Mouse (Mus musculus) spleen, embryonic (tissue): ENCODE data around the gene Pzp.

Experiments used
- CTCF ChIA-PET: fragments of 350-600 bp; sonication (Branson Sonifier 250); formaldehyde crosslinking; loops from one replicate; lab custom pipeline; 2022; lab: Charles Lee

Pzp gene

DNA sequence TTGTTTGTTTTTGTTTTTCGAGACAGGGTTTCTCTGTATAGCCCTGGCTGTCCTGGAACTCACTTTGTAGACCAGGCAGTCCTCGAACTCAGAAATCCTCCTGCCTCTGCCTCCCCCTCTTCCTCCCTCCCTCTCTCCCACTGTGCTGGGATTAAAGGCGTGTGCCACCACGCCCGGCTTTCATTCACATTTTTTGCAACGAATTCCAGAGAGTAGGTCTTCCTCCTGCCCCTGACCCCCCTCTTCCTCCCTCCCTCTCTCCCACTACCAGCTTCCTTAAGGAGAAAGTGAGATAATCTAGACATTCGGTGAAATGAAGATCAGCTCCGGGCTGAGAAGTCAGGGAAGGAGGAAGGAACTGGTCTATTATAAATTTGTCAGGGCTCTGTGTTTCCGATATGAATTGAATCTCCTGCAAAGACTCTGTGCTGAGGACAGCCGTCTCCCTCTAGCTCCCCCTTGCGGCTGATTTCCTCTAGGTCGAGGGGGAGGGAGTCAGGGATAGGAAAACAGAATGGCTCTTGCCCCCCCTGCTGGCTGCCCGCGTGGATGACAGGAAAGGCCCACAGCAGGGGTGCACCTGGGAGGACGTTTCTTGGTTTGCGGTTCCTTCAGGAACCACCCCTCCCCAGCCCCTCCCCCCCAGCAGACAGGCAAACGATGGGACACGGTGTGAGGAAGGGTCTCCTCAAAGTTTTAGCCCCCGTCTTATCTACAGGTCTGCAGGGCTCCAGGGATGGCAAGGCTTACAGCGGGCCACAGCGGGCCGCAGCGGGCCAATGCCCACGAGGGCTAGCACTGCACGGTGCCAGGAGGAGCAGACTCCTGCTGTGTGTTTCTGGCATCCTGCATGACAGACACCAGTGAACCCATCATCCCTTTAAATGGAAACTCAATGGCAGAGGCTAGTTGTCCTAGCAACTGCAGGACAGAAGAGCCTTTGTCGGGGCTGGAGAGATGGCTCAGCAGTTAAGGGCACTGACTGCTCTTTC is 46.8 kb downstream of the Pzp start:
- CTCF ChIA-PET: interaction anchor here (1.0 kb wide), 1 partner anchor 11 kb away, joined by 3 read pairs; no protein-coding TSS in a partner anchor

DNA sequence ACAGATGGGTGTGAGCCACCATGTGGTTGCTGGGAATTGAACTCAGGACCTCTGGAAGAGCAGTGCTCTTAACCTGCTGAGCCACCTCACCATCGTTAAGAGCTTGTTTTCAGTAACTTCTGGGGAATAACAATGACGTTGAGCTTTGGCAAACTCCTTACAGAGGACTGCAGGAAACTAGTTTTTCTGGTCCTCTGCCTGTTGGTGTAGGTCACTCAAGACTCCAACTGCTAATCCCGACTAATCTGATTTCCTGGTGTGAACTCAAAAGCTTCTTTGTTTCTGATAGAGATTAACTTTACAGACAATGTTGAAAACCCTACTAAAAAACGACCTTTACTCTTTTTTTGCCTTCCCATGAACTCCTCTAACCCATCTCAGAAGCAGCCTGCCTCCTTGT is 49.0 kb downstream of the Pzp start:
- CTCF ChIA-PET: no interaction called here

DNA sequence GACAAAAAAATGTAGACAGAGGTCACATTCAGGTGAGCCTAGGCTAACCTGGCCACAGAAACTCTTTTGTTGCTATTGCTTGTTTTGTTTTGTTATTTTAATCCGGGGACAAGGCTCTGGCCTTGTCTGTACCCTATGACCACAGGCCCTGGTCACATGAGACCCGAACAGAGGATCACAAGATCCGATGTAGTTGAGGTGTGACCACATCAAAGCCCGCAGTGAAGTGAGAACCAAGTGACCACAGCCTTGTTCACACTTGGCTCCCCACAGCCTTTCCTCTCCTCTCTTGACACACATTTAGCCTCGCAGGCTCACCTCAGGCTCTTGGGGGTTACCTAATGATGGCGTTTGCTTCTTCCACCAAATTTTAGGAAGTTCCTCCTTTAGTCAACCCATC is 52.4 kb downstream of the Pzp start:
- CTCF ChIA-PET: no interaction called here

DNA sequence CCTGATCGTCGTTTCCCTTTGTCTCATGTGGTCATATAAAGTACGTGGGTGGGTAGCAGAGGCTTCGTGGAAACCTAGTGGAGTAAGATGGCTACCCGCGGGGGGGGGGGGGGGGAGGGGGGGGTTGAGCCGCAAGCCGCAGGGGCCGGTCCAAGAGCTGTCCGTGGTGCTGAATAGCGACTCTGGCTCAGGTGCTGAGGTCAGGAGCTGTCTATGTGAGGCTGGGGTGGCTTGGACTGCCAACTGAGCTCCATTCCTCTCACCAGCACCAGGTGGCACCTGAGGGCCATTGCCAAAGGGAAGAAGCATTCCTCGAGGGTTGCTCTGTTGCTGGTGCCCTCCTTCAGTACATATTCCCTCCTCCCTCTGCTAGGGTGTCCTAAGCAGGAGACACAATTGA is 57.1 kb downstream of the Pzp start:
- CTCF ChIA-PET: interaction anchor here (1.4 kb wide), 1 partner anchor 10 kb away, joined by 3 read pairs; no protein-coding TSS in a partner anchor

DNA sequence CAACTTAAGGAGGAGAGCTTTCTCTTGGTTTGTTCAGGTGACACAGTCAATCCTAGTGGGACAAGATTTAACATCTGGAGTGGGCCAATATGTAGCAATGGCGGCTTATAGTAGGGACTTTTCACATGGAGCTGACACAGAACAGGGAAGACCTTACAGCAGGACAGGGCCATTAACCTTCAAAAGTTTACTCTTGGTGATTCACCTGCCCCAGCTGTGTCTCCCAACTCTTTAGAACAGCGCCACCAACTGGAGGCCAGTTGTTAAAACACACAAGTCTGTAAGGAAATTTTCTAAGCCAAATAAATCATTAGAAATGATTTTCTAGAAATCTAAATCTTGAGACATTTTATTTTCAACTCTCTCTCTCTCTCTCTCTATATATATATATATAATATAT is 59.2 kb downstream of the Pzp start:
- CTCF ChIA-PET: no interaction called here

DNA sequence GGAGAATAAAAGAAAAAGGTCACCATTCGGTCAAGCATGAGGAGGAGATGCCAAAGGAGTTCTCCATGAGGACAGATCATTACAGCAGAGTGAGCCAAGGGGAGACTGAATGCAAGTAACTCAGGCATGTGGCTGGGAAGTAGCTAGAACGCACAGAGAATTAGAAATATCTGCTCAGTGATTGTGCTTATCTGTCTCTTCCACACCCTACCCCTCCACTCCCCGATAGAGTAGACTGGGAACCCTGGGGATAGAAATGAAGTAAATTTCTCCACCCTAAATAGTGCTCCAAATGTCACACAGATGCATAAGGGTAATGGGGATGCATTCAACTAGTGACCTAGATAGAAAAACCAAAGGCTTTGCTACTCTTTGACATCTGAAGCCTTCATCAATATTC is 60.0 kb downstream of the Pzp start:
- CTCF ChIA-PET: no interaction called here

DNA sequence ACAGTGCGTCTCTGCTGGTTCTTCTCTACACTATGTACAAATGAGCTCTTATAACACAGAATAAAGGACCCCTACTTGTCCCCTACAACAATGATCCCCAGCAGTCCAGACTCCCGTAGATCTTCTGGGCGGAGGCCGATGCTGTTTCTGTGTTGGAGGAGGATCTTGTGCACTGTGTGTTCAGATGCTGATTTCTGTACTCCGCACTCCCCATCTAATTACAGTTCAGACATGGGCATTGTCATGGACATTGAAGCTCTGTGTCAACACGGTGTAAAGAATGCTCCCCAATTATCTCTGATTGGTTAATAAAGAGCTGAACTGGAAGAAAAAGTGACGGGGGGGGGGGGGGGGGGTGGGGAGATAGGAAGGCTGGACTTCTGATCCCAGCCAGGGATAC is 60.5 kb downstream of the Pzp start:
- CTCF ChIA-PET: no interaction called here

DNA sequence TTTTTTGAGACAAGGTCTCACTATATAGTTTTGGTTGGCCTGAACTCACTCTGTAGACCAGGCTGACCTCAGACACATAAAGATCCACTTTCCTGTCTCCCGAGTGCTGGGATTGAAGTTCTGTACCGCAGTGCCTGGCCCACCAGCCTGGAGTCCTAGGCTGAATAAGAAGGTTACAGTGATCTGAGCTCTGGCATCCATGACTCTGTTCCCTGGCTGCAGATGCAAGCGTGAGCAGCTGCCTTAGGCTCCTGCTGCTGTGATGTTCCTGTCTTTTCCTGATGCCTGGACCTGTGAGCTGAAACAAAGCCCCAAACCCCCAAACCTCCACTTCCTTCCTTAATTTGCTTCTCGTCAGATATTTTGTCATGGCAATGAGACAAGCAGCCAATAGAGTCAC is 61.5 kb downstream of the Pzp start:
- CTCF ChIA-PET: no interaction called here

DNA sequence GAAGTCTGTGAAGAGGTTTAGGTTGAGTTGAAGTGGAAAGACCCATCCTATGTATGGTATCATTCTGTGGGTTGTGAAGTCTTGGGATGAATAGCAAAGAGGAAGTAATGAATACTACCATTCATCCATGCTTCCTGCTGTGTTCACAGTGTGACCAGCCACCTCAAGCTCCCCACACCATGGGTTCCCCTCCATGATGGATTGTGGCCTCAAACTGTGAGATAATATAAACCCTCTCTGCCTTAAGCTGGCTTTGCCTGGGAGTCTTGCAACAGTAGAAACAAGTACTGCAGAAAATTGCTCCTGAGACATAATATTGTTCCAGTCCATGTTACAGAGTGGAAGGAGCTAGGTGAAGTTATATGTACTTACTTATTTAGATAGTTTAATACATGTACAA is 64.9 kb downstream of the Pzp start:
- CTCF ChIA-PET: no interaction called here

DNA sequence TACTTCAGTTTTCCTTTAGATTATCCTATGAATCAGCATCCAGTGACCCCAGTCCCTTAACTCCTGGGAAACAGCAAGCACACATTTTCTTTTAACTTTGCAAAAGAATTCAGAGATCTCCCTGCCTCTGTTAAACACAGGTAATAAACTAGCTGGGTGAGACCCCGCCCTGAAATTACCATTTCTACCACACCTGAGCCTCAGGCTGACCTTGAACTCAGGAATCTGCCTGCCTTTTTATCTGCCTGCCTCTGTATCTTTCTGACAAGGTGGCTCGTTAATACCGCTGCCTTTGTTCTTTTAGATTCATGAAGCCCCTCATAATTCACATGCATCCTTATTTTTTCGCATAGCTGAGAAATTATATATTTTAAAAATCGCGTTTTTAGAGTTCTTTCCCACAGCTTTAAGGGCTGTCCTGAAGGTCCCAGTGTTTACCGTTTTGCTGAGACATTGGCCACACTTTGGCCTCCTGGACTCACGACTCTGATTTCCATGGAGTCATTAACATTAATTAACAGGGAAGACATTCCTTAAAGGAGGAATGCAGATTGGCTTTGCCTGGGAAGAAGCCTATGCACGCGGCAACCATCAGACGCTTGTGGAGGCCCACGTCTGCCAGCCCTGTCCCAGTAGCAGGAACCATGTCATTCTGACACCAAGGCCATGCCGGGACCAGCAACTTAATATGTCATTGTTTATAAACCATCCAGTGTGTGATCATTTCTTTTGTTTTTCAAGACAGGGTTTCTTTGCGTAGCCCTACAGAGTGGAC is 65.6 kb downstream of the Pzp start:
- CTCF ChIA-PET: no interaction called here

DNA sequence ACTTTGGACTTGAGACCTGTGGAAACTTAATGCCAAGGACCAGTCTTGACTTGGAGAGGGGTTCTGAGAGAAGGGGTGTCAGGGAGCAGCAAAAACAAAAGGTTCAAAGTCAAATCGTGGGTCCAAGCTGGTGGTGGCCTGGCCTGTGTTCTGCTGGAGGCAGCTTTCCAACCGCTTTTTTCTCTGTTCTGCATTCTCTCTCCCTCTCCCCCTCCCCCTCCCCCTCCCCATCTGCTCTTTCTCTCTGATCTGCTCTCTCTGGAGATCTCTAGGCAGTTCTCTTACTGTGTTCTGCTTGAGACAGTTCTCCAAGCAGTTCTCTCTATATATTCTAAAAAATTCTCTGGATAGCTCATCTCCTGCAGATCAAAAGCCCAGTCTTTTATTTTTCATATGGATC is 66.2 kb downstream of the Pzp start:
- CTCF ChIA-PET: no interaction called here

DNA sequence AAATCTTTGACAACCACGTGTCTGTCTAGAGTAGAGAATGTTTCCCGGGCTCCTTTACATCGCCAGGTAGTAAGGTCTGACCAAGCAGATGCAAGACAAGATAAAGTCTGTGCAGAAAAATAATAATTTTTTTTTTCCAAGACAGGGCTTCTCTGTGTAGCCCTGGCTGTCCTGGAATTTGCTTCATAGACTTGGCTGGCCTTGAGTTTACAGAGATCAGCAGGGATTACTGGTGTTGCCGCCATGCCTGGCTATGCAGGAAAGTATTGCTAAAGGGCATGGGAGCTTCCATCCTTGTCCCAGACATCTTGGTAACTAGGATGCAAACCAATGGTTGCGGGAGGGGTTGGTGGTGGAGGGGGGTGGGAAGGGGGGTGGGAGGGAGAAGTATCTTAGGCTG is 69.3 kb downstream of the Pzp start:
- CTCF ChIA-PET: no interaction called here

DNA sequence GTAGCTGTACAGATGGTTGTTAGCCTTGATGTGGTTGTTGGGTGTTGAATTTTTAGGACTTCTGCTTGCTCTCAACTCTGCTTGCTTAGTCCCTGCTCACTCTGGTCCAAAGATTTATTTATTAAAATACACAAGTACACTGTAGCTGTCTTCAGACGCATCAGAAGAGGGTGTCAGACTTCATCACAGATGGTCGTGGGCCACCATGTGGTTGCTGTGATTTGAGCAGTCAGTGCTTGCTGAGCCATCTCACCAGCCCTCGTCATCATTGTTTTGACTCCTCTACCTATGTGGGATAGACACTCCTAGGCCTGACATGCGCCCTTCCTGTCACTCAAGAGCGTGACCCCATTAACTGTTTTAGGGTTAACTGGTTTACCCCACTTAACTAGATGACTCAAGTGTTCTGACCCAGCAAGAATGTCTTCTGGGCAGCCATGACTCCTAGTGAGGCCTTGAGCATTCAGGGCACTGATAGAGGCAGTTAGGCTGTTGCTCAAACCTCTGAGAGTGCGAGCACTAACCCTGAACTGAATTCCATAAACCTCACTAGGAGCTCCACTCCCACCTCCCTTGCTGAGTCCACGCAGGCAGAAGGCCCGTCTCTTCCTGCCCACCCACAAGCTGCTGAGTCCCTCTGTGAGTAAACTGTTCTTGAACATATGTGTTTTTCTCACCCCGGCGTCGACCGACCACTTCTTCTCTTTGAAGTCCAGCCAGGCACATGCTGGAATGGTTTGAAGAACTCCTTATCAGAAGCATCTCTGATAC is 70.5 kb downstream of the Pzp start:
- CTCF ChIA-PET: no interaction called here

DNA sequence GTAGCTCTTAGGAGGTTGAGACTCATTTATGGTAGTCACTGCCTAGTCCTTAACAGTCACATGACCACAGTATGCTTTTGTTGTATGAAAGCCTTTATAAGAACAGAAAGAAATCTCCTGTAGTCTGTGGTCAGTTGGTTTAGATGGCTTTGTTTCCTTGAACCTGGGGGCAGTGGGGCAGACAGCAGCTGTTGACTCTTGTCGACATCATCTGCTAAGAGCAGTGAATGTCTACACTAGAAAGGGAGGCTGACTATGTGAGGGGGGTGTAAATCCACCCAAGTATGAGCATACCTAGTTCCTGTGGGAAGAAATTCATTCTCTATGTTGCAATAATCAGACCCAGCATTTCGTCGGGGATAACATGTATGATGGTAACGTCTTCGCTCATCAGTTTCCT is 79.5 kb downstream of the Pzp start:
- CTCF ChIA-PET: no interaction called here

DNA sequence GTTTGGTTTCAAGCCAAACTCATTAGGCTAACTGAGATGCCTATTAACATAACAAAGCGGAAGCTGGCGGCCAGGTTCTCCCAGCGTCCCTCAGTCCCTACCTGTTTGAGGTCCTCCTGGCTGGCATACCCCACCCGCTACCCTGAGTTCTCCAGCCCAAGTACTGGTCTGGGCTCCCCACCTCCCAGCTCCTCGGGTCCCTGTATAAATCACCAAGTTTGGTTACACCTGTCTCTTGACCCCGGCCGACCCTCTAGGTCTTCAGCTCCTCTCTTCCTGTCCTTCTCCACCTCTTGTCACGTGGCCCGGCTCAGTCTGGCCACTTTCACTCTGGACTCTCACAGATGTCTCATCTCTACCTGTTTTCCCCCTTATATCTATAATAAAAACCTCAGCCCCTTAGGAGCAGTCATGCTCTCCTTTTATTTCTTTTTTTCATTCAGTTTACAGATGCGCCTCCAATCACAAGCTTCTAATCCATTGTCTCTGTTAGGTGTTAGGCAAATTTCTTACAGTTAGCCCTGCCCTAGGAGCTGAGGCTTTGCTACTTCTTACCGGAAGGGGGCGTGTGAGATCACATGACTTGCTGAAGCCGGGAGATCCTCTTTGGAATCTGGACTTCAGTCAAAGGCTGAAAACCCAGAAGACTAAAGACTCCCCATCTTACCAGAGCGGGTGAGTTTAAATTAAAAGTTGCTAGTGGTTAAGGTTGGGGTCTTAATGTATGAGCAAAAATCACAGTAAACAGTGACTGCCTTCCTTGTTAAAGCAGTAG is 80.6 kb downstream of the Pzp start:
- CTCF ChIA-PET: no interaction called here

DNA sequence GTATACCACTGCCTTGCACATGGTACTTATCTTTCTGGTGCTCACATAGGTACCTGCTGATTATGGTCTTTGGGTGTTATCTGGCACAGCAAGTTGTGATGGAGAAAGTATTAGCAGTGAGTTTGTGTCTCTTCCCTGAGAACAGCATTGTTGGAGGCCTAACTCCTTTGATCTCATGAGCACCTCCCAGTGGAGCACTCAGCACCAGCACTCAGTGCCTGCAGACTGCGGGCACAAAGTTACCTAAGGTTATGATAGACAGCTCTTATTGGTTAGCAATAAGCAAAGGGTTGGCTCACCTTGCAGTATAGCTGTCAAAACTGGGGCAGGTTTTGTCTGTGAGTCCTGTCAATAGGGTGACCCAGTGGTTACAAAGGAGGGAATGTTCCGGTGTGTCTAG is 86.3 kb downstream of the Pzp start:
- CTCF ChIA-PET: interaction anchor here (0.5 kb wide), 1 partner anchor 301 kb away, joined by 3 read pairs; no protein-coding TSS in a partner anchor

DNA sequence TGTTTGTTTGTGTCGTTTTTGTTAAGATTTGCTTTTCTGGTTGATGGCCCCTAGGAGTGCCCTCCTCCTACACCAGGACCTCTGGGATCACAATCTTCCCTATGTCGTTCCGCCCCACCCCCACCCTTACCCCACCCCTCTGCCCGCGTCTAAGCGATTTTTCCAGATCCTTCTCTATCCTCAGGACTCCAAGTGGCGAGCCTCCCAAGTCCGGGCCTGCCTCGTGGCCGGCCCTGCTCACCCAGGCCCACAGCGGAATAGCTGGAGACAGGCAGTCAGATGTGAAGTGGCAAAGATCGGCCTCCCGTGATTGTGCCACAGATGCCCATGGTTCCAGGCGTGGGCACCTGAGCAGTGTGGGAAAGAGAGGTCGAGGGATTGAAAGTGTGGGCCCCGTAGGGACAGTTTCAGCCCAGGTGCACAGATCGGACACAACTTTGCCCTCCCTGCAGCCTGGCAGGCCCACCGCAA is 87.6 kb downstream of the Pzp start:
- CTCF ChIA-PET: interaction anchor here (0.6 kb wide), 1 partner anchor 796 kb away, joined by 8 read pairs; no protein-coding TSS in a partner anchor

DNA sequence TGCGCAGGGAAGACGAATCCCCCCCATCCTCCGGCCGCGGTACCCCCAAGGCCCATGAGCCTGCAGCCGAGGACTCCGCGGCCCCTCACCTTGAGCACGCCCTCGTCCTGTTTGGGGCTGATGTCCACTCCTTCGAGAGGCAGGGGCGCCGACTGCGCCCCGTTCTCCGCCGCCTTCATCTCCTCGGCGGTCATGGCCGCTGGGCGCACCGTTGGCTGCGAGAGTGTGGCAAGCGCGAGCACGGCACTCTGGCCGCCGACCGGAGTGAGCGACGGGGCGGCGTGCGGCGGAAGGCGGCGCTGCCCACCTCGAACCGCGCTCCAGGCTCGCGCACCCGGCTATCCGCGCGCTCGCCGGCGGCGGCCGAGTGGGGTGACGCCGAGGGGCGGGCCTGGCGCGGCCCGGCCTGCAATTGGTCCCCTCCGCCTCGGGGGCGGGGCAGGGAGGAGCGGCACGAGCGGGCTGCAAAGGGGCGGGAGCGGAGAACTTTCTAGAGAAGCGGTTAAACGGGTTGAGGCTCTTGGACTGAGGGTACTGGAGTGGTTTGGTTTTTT is 88.1 kb downstream of the Pzp start, which contains the start of gene Fkbp4:
Gene Fkbp4, minus strand, starts transcription at position 361 of the 554 bp plus-strand sequence.
- CTCF ChIA-PET: no interaction called here

DNA sequence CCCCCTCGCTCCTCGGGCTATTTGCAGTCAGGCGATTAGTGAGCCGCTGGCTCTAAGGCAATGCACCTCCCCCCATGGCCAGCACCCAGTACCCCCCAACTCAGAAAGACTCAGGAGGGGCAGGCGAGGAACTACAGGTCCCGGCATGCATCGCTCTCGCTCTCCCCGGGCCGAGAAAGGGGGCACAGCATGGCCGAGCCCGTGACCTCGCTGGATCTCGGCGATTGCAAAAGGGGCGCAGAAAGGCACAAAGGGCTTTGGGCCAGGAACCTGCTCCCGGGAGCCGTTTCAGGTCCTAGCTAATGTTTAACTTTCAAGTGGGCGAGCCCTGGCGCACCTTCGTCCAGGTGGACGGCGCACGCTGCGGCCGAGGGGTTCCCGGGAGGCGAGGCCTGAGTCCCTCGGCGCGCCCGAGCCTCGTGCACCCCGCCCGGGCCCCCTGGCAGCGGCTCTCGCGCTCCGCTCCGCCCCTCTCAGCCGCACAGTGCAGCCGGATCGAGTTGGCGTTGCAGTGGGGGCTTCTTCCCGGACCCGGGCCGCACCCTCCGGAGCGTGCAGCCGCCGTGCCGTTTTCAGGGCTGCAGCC is 88.7 kb downstream of the Pzp start:
- CTCF ChIA-PET: no interaction called here

DNA sequence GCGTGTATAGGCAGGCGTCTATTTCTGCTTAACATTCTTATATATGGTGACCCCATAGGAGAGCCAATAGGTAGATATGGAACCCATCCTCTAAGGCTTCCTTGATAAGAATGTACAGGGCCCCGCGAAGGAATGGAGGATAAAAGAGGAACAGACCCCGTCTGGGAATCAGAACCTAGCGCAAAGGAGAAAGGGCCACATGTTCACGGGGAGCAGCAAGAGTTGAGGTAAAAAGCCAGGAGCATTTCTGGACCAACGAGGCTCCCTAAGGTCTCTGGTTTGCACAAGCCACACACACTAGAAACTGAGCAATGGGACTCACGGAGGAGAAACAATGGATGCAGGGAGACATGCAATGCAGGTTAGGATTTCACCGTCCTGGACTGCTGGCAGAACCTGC is 89.2 kb downstream of the Pzp start:
- CTCF ChIA-PET: no interaction called here
